Mouse (Mus musculus) MEL-GATA-1-ER (cell line): Measurements from ENCODE around the gene Lipc.
A peak's percentile ranks its signal among the peaks of the same experiment; 100 is the strongest.
"Not testable (repeated sequence)": the region's sequence is repeated elsewhere in the genome, so short reads cannot be mapped to it uniquely, and the experiment has no call there.

Experiments
- DNase-seq: peaks from one replicate; pipeline ENCODE4 v3.0.0-alpha.2; 2012; ENCODE audit warnings: low read depth; ENCODE audit errors: extremely low read depth

Lipc gene

DNA sequence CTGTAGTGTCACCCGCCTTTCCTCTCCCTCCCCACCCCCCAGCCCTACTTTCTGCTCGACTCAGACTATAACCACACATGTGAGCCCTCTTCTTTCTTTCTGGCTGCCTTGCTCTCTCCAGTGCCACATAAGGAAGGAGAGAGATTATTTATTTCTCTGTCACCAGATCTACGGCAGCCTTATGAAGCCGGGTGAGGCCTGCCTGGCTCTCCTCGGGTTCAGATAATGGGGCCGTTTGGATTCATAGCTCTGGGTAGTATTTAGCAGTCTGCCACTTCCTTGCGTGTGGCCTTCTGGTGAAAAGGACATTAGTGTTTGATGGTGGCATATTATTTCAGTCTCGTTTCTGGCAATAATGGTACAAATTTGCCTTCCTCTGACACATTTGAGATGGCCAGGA is 88.0 kb downstream of the Lipc start:
- no peak for DNase-seq

GRCm38 (mm10) chr9:70863299-70863698 is 88.7 kb downstream of the Lipc start:
- DNase-seq = no peak

DNA sequence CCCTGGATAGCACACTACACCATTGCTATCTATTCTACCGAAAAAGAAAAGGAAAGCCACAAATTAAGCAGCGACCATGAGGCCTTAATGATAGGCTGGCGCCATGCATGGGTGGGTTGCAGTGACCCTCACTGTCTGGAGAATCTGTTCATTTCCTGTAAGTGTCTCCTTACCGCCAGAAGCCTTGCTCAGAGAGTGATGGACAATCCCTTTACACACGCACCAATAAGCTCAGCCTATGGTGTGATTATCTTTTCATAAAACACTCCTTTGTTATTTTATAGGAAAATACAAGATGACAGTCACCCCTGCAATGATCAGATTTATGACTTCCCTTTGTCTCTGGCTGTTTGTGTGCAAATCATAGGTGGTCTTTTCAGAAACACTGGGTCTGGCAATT is 92.8 kb downstream of the Lipc start:
- DNase-seq = no peak

DNA sequence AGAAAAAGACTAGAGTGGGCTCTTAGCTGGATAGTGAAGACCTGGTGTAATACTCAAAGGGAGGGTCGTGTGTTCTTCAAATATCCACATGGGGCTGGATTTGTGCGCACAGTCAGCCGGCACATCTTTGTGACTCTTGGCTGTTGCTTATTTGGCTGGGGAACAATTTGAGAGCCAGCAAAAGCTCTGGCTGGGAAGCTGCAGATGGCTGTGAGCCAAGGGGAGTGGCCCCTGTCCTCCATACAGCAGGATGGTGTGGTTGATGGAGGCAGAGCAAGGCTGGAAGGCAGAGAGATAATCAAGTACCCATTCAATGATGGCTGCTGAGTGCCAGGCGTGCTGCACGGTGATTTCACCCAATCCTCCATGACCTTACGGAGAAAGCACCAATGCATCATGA is 96.2 kb downstream of the Lipc start:
- no peak for DNase-seq

DNA sequence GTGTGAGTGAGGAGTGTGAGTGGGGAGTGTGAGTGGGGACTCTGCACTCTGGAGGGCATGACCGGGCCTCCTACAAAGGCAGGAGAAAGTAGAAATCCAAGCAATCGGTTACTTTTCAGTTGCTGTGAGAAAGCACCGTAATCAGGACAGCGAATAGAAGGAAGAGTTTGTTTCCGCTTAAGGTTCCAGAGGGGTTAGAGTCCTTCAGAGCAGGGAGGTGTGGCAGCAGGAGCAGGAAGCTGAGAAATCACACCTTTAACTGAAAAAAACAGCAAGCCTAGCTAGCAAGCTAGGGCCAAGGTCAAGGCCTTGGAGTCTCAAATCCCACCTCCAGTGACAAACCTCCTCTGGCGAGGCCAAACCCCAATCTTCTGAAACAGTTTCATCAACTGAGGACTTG is 97.1 kb downstream of the Lipc start:
- no peak for DNase-seq

- DNase-seq = not testable (repeated sequence)
Measured at GRCm38 (mm10) chr9:70853081-70853480, 98.9 kb downstream of the Lipc start.

DNA sequence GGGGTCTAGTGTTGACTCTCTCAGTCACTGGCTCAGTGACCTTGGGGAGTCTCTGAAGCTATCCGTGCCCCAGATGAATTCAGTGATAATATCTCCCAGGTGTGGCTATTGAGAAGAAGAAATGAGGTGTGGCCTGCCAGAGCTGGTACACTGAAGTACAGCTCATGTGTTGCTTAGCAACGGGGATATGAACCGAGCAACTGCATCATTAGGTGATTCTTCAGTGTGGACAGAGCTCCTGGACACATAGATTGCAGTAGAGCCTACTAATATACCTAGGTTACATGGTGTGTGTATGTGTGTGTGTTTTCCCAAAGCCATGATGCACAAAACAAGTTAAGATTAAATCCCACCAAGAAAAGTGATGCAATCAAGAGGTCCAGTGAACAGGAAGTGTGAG is 100.5 kb downstream of the Lipc start:
- DNase-seq = no peak

GRCm38 (mm10) chr9:70848135-70848770 is 103.8 kb downstream of the Lipc start:
- peak; percentile 83 for DNase-seq

- no peak for DNase-seq
Measured at GRCm38 (mm10) chr9:70847627-70848051, 104.4 kb downstream of the Lipc start.

DNA sequence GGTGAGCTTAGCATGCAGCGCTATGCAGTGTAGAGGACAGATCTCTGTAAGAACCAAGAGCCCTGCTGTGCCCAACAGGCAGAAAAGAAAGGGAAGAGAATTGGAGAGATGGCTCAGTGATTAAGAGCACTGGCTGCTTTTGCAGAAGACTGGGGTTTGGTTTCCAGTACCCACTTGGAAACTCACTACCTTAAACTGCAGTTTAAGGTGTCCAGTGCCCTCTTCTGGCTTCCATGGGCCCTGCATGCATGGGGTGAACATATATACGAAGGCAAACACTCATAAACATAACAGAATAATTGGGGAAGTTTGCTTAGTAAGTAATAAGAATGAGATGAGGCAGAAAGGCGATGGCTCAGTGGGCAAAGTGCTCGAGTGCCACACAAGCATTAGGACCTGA is 108.8 kb downstream of the Lipc start:
- no peak for DNase-seq

GRCm38 (mm10) chr9:70842300-70842941 is 109.6 kb downstream of the Lipc start:
- DNase-seq = no peak

DNA sequence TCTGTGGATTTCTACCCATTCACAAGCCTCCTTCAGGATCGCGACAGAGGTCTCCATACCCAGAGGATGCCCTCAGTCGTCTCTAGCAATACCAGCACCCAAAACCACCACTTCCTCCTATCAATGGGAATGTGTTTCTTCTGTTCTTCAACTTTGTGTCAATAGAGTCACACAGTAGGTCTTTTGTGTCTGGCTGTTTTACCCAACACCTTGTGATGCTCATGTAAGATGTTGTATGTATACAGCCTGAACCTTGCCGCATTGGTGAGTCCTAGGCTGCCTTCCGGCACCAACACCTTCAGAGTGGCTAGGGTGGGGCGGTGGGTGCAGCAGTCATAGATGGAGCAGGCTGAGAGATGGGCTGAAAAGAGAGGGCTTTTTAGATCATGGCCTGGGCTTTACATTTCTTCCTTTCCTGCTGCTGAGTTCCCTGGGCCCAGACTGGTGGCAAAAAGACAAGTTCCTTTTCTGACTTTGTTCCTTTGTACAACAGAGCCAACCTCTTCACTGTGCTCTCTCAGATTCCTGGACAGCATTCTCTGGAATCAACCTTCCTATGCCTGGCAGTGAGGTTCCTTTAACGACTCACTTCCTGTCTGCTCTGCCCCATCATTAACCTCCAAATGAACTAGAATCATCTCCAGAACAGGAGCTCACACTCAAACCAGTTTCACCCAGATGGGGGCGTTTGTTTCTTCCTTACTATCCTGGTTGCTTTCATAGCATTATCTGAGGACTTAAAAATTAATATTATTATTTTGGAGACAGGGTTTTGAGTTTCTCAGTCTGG is 110.4 kb downstream of the Lipc start:
- DNase-seq = no peak

DNA sequence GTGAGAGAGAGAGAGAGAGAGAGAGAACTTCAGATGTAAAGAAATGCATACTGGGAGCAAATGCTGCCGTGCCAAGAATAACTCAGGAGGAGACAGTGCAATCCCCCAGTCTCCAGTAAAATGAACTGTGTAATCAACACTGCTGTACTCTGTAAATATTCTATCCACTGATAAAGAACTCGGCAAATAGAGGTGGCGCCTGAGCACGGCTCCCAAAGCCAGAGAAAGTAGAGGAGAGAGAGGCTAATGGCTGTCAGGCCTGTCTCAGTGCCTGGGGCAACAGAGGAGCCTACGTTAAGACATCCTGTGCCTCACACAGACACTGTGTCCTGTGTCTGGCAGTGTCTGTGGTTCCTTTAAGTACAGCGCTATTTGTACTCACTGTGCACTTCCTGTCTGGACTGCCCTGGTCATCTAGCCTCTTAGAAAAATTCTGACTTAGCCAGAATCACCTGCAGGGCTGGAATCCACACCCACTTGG is 111.1 kb downstream of the Lipc start:
- DNase-seq = no peak

DNA sequence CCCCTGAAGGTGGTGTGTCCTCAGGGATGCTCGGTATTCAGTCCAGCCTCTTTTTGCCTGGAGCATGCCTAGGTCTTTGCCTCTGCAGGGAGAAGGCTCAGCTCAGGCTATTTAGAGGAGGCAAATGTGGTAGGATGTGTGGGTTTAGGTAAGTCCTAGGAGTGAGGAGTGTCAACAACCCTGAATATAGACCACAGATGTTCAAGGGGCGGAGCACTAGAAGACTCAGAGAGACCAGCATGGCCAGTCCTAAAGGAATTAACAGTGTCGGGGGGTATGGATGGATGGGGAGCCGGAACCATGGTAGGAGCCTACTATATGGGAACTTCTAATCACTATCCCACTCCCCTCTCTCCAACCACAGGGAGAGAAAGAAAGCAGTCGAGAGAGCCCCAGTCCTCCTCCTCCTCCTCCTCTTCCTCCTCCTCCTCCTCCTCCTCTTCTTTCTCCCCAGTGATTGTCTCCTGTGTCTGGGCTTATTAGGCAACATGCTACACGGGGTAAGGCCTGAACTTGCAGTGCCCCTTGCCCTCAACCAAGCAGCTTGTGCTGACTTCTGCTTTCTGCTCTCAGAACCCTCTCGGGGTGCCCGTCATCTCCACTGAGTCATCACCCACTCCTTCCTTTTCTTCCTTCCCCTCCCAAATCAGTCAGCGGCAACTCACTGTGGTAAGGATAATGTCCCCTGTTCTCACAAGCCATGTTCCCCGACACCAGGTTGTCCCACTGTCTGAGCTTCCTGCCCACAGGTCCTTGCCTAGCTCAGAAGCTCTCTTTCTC is 113.7 kb downstream of the Lipc start:
- DNase-seq = peak; percentile 88

- peak; percentile 100 for DNase-seq
Measured at GRCm38 (mm10) chr9:70834730-70835154, 117.3 kb downstream of the Lipc start.

DNA sequence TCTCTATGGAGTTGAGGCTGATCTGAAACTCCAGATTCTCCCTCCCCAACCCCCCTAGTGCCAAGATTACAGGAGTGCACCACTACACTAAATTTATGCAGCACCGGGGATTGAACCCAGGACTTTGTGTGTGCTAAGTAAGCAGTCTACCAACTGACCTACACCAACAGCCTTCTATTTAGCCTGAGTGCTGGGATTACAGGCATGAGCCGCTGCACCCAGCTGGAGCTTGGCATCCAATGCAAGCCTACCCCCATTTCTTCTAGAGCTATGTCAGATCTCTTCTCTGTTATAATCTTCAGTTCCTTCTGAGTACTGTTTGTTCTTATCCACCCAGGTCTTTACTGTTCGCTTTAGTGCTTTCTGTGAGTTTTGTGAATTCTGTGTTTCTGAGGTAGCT is 117.8 kb downstream of the Lipc start:
- DNase-seq = no peak

DNA sequence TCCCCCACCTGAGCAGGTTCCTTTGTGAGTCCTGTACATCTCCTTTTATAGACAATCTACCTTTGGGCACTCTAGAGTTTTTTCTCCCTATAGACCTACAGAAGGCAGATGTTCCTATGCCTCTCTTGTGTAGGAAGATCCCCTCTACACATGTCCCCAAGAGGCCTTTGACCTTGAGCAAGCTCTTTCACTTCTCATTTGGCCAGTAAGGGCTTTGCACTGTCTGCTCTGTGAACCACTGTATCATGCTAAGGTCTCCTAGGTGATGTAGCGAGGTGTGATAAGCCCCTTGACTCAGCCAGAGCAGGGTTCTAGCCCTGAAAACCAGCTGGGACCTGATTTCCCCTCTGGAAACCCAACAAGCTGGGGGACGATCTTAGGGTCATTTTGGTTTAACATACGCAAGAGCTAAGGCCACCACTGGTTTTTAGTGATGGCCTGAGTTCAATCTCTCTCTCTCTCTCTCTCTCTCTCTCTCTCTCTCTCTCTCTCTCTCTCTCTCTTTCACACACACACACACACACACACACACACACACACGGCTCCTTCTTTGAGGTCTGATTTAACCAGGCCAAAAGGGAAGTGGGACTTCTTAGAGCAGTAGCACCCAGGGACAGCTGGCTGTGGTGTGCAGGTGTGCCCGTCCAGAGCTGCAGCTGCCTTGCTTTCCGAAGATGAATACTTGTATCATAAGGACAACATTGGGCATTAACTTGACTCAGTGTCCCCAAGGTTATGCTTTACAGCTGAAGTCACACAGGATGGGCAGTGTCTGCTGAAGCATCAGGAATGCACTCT is 118.7 kb downstream of the Lipc start:
- DNase-seq = no peak

DNA sequence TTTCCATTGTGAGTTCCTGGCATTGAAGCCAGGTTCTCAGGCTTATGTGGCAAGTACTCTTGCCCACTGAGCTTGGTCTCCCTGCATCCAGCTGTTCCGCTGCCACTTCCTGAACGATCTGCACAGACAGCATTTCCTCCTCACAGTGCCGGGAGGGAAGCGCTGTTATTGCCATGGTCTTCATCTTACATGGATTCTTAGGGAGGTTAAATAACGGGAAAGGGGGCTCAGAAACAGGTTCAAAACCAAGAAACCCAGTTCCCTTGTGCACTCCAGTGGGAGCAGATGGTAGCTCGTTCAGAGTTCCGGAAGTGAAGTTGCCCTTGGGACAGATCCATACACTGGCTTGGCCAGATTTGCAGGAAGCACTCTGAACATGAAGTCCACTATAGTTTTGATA is 119.8 kb downstream of the Lipc start:
- no peak for DNase-seq

GRCm38 (mm10) chr9:70830844-70831529 is 121.0 kb downstream of the Lipc start:
- no peak for DNase-seq
